Mouse (Mus musculus) myocyte (in vitro differentiated cells): ENCODE results near the gene Zfp59.

Experiments
- CEBPB ChIP-seq: IDR thresholded peaks from 2 replicates; pipeline ENCODE4 v1.6.1; 2011; ENCODE audit warnings: mild to moderate bottlenecking, moderate library complexity; ENCODE audit not compliant: poor library complexity, insufficient read depth, severe bottlenecking
- MAX ChIP-seq: IDR thresholded peaks from one replicate; pipeline ENCODE4 v1.6.1; 2011; ENCODE audit warnings: low read depth, mild to moderate bottlenecking, control low read depth
- MYOG ChIP-seq, 3 experiments: IDR thresholded peaks; one replicate each; pipeline ENCODE4 v1.6.1; 2011; ENCODE audit warnings: control low read depth in 2 of 3, low read depth in 2 of 3, mild to moderate bottlenecking in 2 of 3; ENCODE audit not compliant: insufficient read length in 2 of 3, control insufficient read depth in 1 of 3, insufficient read depth in 1 of 3
- POLR2A ChIP-seq: IDR thresholded peaks from one replicate; pipeline ENCODE4 v1.6.1; 2011; ENCODE audit warnings: low read depth, mild to moderate bottlenecking, control low read depth, moderate library complexity; ENCODE audit not compliant: insufficient read length
- REST ChIP-seq: IDR thresholded peaks from one replicate; pipeline ENCODE4 v1.6.1; 2011; ENCODE audit warnings: mild to moderate bottlenecking, control low read depth, moderate library complexity; ENCODE audit not compliant: insufficient read depth, insufficient read length

DNA sequence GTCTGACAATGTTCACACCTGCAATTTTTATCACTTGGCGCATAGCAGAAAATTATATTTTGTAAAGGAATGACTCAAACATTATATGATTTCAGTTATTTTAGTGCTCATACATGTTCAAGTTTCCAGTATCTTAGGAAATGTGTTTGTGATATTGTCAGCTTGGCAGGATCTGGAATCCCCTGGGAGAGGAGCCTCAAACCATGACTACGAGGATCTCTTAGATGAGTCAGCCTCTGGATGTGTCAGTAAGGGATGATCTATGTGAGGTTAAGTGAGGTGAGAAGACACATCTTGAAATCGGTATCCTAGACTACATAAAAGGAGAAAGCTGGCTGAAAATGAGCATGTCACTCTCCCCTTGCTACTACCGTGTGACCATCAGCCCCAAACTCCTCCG is 49.1 kb upstream of the Zfp59 start:
- TF ChIP-seq MAX = no peak
- no peak for TF ChIP-seq MYOG (IDR thresholded peaks at IDR 0.05; ENCODE audit: control insufficient read depth in 1 of 3, insufficient read depth in 1 of 3, insufficient read length in 2 of 3, low read depth in 2 of 3)
- TF ChIP-seq POLR2A = no peak
- no peak for TF ChIP-seq REST
- TF ChIP-seq CEBPB = no peak
